Mouse (Mus musculus) left cerebral cortex, adult 9 months (tissue): ENCODE measurements around the gene Tesmin.

Experiments used
- DNase-seq, 2 experiments: peaks; one replicate each; pipeline ENCODE4 v3.0.0; 2022; ENCODE audit warnings: low spot score in 2 of 2

The Tesmin gene

GRCm38 (mm10) chr19:3388629-3389057, at the start of gene Tesmin:
Gene Tesmin (plus strand): TSS chr19:3388857.
- peak; percentile 64 to 75 for DNase-seq

- no peak for DNase-seq
Observed at GRCm38 (mm10) chr19:3339187-3339586, 49.5 kb upstream of the Tesmin start.

GRCm38 (mm10) chr19:3341021-3341420, 47.6 kb upstream of the Tesmin start:
- peak in 1 of 2 experiments; percentile 48 for DNase-seq

GRCm38 (mm10) chr19:3343929-3344328, 44.7 kb upstream of the Tesmin start:
- no peak for DNase-seq

- no peak for DNase-seq
Observed at GRCm38 (mm10) chr19:3344636-3345544, 43.8 kb upstream of the Tesmin start.

GRCm38 (mm10) chr19:3347784-3348183, 40.9 kb upstream of the Tesmin start:
- no peak for DNase-seq

GRCm38 (mm10) chr19:3353415-3354111, 35.1 kb upstream of the Tesmin start:
- DNase-seq = no peak

GRCm38 (mm10) chr19:3355096-3355495, 33.6 kb upstream of the Tesmin start:
- DNase-seq = no peak

GRCm38 (mm10) chr19:3356516-3356915, 32.1 kb upstream of the Tesmin start:
- DNase-seq = no peak

GRCm38 (mm10) chr19:3357620-3358019, 31.0 kb upstream of the Tesmin start:
- DNase-seq = no peak

GRCm38 (mm10) chr19:3359841-3360588, 28.6 kb upstream of the Tesmin start:
- DNase-seq = no peak

- DNase-seq = no peak
Observed at GRCm38 (mm10) chr19:3363510-3363909, 25.1 kb upstream of the Tesmin start.

GRCm38 (mm10) chr19:3365089-3365488, 23.6 kb upstream of the Tesmin start:
- no peak for DNase-seq

GRCm38 (mm10) chr19:3368276-3368675, 20.4 kb upstream of the Tesmin start:
- DNase-seq = no peak

GRCm38 (mm10) chr19:3373380-3373779, 15.3 kb upstream of the Tesmin start:
- no peak for DNase-seq

GRCm38 (mm10) chr19:3374028-3374427, 14.6 kb upstream of the Tesmin start:
- DNase-seq = no peak

- no peak for DNase-seq
Observed at GRCm38 (mm10) chr19:3375945-3376495, 12.6 kb upstream of the Tesmin start.

GRCm38 (mm10) chr19:3376966-3377715, 11.5 kb upstream of the Tesmin start:
- no peak for DNase-seq

GRCm38 (mm10) chr19:3378614-3379013, 10.0 kb upstream of the Tesmin start:
- no peak for DNase-seq

- no peak for DNase-seq
Observed at GRCm38 (mm10) chr19:3388061-3388460, 596 bp upstream of the Tesmin start.

GRCm38 (mm10) chr19:3389089-3389488, 432 bp downstream of the Tesmin start:
- peak; percentile 39 to 86 for DNase-seq
